Mouse (Mus musculus) midbrain, embryonic 15.5 days (tissue): ENCODE measurements around the gene Vmn1r111. TPM values are rescaled to one million over a fixed set of nuclear protein-coding genes. Genes with fewer than 3 reads are reported as not detected.
"Not testable (repeated sequence)": the region's sequence is repeated elsewhere in the genome, so short reads cannot be mapped to it uniquely, and the experiment has no call there.

Experiments
- ATAC-seq: fragments of 200-750 bp; cut with Nextera tagmentation; replicated peaks from 2 replicates; pipeline ENCODE4 v1.8.0; 2017; ENCODE audit warnings: moderate TSS enrichment
- H3K27ac ChIP-seq: fragments of 300-500 bp; sonication (generic); 2 replicates; pipeline ENCODE4 v1.5.1; 2015; ENCODE audit warnings: mild to moderate bottlenecking, inconsistent platforms
- H3K27me3 ChIP-seq: fragments of 300-500 bp; sonication (generic); replicated peaks from 2 replicates; pipeline ENCODE4 v1.6.1; 2015; ENCODE audit warnings: inconsistent platforms
- H3K36me3 ChIP-seq: fragments of 300-500 bp; sonication (generic); replicated peaks from 2 replicates; pipeline ENCODE4 v1.6.1; 2015; ENCODE audit warnings: inconsistent platforms
- H3K4me1 ChIP-seq: fragments of 300-500 bp; sonication (generic); 2 replicates; pipeline ENCODE4 v1.6.1; 2015; ENCODE audit warnings: inconsistent platforms
- H3K4me2 ChIP-seq: fragments of 300-500 bp; sonication (generic); 2 replicates; pipeline ENCODE4 v1.6.1; 2015; ENCODE audit warnings: inconsistent platforms, mild to moderate bottlenecking, moderate library complexity
- H3K4me3 ChIP-seq: fragments of 300-500 bp; sonication (generic); 2 replicates; pipeline ENCODE4 v1.5.1; 2015; ENCODE audit warnings: mild to moderate bottlenecking, inconsistent platforms
- H3K9ac ChIP-seq: fragments of 300-500 bp; sonication (generic); 2 replicates; pipeline ENCODE4 v1.6.1; 2015; ENCODE audit warnings: mild to moderate bottlenecking, inconsistent platforms
- H3K9me3 ChIP-seq: fragments of 300-500 bp; sonication (generic); 2 replicates; pipeline ENCODE4 v1.6.1; 2016; ENCODE audit warnings: inconsistent platforms
- WGBS: fragments of 180-500 bp; shearing (Covaris S2); methylation state at CpG from one replicate; pipeline ENCODE4 v1.1.7; 2015; ENCODE audit warnings: mixed read lengths; 5-methylcytosine and 5-hydroxymethylcytosine counted together
- polyA plus RNA-seq: library from polyadenylated mRNA; unstranded; fragments of >200 nt; fragmentation: Nextera tagmentation; extraction: Ambion mirVana; gene quantifications from 2 replicates; pipeline ENCODE4 v1.2.1, GENCODE M21; 2015

Vmn1r111 gene
- polyA plus RNA-seq, result not detected in 2 replicates

DNA sequence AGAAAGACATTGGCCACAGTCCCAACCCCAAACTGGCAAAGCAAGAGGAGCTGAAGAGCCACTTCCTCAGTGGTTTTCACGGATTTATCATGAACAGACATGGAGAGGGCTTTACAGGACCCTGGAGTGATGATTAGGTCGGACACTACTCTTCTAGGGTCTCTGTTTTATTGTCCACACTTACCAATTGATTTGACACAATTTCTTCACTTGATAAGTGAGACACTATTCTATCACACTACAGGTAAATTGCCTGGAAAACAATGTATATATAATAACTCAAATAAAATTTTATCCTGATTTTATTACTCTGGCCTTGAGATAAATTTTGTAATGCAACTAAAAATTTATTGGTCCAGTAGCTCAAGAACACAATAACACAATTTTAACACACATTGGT is at the start of gene Vmn1r111:
Gene Vmn1r111 (minus strand): TSS at position 101 of the 400 bp plus-strand sequence.
- no CpG with 5 or more reads among the region's 2 CpGs for WGBS
- not testable (repeated sequence) for H3K4me3 ChIP-seq, H3K4me2 ChIP-seq, H3K9ac ChIP-seq, H3K27ac ChIP-seq, H3K4me1 ChIP-seq, ATAC-seq, H3K27me3 ChIP-seq, H3K9me3 ChIP-seq, H3K36me3 ChIP-seq

DNA sequence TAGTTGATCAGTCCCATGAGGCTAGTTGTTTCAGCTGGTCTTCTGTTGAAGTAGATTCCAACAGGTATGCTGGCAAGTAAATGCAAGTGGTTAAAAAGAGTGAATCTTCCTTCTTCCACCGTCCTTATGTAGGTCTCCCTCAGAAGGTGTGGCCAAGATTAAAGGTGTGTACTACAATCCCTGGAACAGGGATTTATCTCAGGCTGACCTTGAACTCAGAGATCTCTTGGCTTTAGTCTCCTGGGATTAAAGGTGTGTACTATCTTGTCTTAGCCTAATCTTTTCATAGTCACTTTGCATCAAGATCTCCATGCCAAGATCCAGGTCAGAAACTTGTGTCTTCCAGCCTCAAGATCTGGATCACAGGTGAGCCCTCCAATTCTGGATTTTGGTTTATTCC is 27.5 kb upstream of the Vmn1r111 start, which contains the start of gene Gm10668:
Gene Gm10668 (minus strand): TSS at position 101 of the 400 bp plus-strand sequence.
- no CpG with 5 or more reads among the region's 1 CpGs for WGBS
- H3K4me2 ChIP-seq, H3K36me3 ChIP-seq, H3K9me3 ChIP-seq, H3K27me3 ChIP-seq, ATAC-seq, H3K9ac ChIP-seq, H3K27ac ChIP-seq, H3K4me3 ChIP-seq, H3K4me1 ChIP-seq: not testable (repeated sequence)

DNA sequence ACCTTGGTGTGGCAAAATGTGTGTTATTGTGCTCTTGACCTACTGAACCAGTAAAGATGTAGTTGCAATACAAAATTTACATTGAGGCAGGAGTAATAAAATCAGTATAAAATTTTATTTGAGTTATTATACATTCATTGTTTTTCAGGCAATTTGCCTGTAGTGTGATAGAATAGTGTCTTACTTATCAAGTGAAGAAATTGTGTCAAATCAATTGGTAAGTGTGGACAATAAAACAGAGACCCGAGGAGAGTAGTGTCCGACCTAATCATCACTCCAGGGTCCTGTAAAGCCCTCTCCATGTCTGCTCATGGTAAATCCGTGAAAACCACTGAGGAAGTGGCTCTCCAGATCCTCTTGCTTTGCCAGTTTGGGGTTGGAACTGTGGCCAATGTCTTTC is 34.4 kb downstream of the Vmn1r111 start, which contains the start of gene Vmn1r107:
Gene Vmn1r107 (plus strand): TSS at position 301 of the 400 bp plus-strand sequence.
- H3K4me1 ChIP-seq, H3K9ac ChIP-seq, H3K27me3 ChIP-seq, H3K9me3 ChIP-seq, H3K27ac ChIP-seq, ATAC-seq, H3K4me2 ChIP-seq, H3K36me3 ChIP-seq, H3K4me3 ChIP-seq: not testable (repeated sequence)
- WGBS, result no CpG with 5 or more reads among the region's 3 CpGs

Other genes starting within 250 kb of the Vmn1r111 start
- not detected in 2 replicates for gene Gm10670, start 228.3 kb downstream of the Vmn1r111 start, polyA plus RNA-seq
- not detected in 2 replicates for gene Vmn1r103, start 192.7 kb downstream of the Vmn1r111 start, polyA plus RNA-seq
- gene Vmn1r104, start 169.4 kb downstream of the Vmn1r111 start, polyA plus RNA-seq, result not detected in 2 replicates
- gene Gm5726, start 157.5 kb downstream of the Vmn1r111 start, polyA plus RNA-seq, result not detected in 2 replicates
- not detected in 2 replicates for gene Gm4141, start 127.0 kb downstream of the Vmn1r111 start, polyA plus RNA-seq
- gene Gm4513, start 104.2 kb downstream of the Vmn1r111 start, polyA plus RNA-seq, result not detected in 2 replicates
- gene Vmn1r107, start 34.3 kb downstream of the Vmn1r111 start, polyA plus RNA-seq, result not detected in 2 replicates
- not detected in 2 replicates for gene Gm10668, start 27.4 kb upstream of the Vmn1r111 start, polyA plus RNA-seq
- not detected in 2 replicates for gene Vmn1r112, start 68.0 kb upstream of the Vmn1r111 start, polyA plus RNA-seq
- gene Vmn1r113, start 84.1 kb upstream of the Vmn1r111 start, polyA plus RNA-seq, result not detected in 2 replicates
- gene Vmn1r114, start 109.0 kb upstream of the Vmn1r111 start, polyA plus RNA-seq, result not detected in 2 replicates
- gene Vmn1r115, start 141.8 kb upstream of the Vmn1r111 start, polyA plus RNA-seq, result not detected in 2 replicates
- gene Vmn1r116, start 169.0 kb upstream of the Vmn1r111 start, polyA plus RNA-seq, result not detected in 2 replicates
- not detected in 2 replicates for gene Vmn1r117, start 180.9 kb upstream of the Vmn1r111 start, polyA plus RNA-seq
- gene Vmn1r118, start 209.1 kb upstream of the Vmn1r111 start, polyA plus RNA-seq, result not detected in 2 replicates